Mouse (Mus musculus): ENCODE data around the gene Stip1.
"Not testable (repeated sequence)": the region's sequence is repeated elsewhere in the genome, so short reads cannot be mapped to it uniquely, and the experiment has no call there.

Gene Stip1

GRCm38 (mm10) chr19:7062916-7063315, 23.1 kb upstream of the Stip1 start:
- DNase-seq, result no peak

GRCm38 (mm10) chr19:7062110-7062509, 22.3 kb upstream of the Stip1 start:
- no peak for DNase-seq

GRCm38 (mm10) chr19:7058541-7058940, 18.8 kb upstream of the Stip1 start:
- no peak for DNase-seq

- DNase-seq, result peak; percentile 79
Observed at GRCm38 (mm10) chr19:7057722-7058207, 18.0 kb upstream of the Stip1 start.

- peak; percentile 50 for DNase-seq
Observed at GRCm38 (mm10) chr19:7057126-7057721, 17.5 kb upstream of the Stip1 start.

- peak; percentile 86 for DNase-seq
Observed at GRCm38 (mm10) chr19:7056248-7057087, 16.7 kb upstream of the Stip1 start, which contains the start of gene Macrod1. Gene Macrod1 (plus strand): TSS chr19:7056810.

- DNase-seq, result no peak
Observed at GRCm38 (mm10) chr19:7055173-7055572, 15.4 kb upstream of the Stip1 start.

- DNase-seq, result no peak
Observed at GRCm38 (mm10) chr19:7054772-7055171, 15.0 kb upstream of the Stip1 start.

GRCm38 (mm10) chr19:7053382-7053781, 13.6 kb upstream of the Stip1 start:
- DNase-seq, result not testable (repeated sequence)

GRCm38 (mm10) chr19:7044706-7045105, 4.9 kb upstream of the Stip1 start:
- no peak for DNase-seq

- no peak for DNase-seq
Observed at GRCm38 (mm10) chr19:7044279-7044678, 4.5 kb upstream of the Stip1 start.

- DNase-seq, result no peak
Observed at GRCm38 (mm10) chr19:7041171-7041570, 1.4 kb upstream of the Stip1 start.

GRCm38 (mm10) chr19:7040637-7041130, 917 bp upstream of the Stip1 start:
- no peak for DNase-seq

- peak; percentile 63 for DNase-seq
Observed at GRCm38 (mm10) chr19:7039088-7039720, 563 bp downstream of the Stip1 start.

- no peak for DNase-seq
Observed at GRCm38 (mm10) chr19:7034006-7034405, 5.8 kb downstream of the Stip1 start.

GRCm38 (mm10) chr19:7029531-7029930, 10.2 kb downstream of the Stip1 start:
- peak; percentile 55 for DNase-seq

- no peak for DNase-seq
Observed at GRCm38 (mm10) chr19:7020224-7020641, 19.5 kb downstream of the Stip1 start.

- DNase-seq, result peak; percentile 85
Observed at GRCm38 (mm10) chr19:7019191-7019590, 20.6 kb downstream of the Stip1 start, which contains the start of gene Fermt3. Gene Fermt3 (minus strand): TSS chr19:7019469.

GRCm38 (mm10) chr19:7018546-7018945, 21.2 kb downstream of the Stip1 start:
- no peak for DNase-seq

- no peak for DNase-seq
Observed at GRCm38 (mm10) chr19:7017541-7018457, 22.0 kb downstream of the Stip1 start.

- no peak for DNase-seq
Observed at GRCm38 (mm10) chr19:7014481-7015135, 25.2 kb downstream of the Stip1 start.

- no peak for DNase-seq
Observed at GRCm38 (mm10) chr19:7013984-7014383, 25.8 kb downstream of the Stip1 start.
